Mouse (Mus musculus) yolk sac, embryonic 10.5 days (tissue): Measurements from ENCODE around the gene Rnasek.

Experiments
- DNase-seq: peaks from one replicate; pipeline ENCODE4 v3.0.0-alpha.2; 2017; ENCODE audit warnings: low spot score

Rnasek gene

DNA sequence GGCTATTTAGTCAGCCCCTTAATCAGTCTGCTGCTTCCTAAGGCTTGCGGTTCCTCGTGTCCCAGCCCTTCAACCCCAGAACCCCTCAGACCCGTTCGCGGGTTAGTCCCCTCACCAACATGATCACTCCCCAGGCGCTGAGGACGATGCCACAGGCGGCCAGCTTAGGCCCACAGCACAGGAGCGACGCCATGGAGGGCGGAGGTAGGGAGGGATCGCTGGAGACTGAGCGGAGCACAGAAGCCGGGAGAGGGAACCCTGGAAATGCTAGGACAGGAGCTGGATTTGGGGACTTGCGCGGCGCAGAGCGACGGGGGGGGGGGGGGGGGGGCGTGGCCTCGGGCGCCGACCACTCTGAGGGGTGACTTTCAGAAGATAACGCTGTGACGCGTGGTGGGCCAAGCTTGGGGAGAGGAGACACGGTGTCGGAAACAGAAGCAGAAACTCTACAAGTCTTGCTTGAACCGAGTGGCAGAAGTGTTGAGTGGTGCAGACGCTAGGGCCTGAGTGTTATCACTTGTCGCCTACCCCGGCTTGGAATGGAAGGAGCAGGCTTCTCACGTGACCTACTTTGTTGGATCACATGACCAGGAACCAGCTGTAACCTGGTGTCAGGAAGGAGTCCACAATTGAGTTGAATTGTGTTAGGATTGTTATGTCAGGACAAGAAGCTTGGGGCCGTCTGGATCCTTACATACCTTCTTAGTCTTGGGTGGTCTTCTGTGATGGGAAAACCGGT lies at the start of gene Rnasek, which contains the start of gene Gm21988:
Rnasek (minus strand) TSS at position 302 of the 739 bp plus-strand sequence.
Gm21988 (minus strand) TSS at position 290 of the 739 bp plus-strand sequence.
- peak; percentile 89 for DNase-seq

GRCm38 (mm10) chr11:70289236-70289635 lies 49.6 kb upstream of the Rnasek start:
- DNase-seq, result no peak

GRCm38 (mm10) chr11:70288102-70288501 lies 48.5 kb upstream of the Rnasek start:
- DNase-seq, result no peak

GRCm38 (mm10) chr11:70285686-70286085 lies 46.0 kb upstream of the Rnasek start:
- no peak for DNase-seq

GRCm38 (mm10) chr11:70284757-70285156 lies 45.1 kb upstream of the Rnasek start:
- DNase-seq, result no peak

DNA sequence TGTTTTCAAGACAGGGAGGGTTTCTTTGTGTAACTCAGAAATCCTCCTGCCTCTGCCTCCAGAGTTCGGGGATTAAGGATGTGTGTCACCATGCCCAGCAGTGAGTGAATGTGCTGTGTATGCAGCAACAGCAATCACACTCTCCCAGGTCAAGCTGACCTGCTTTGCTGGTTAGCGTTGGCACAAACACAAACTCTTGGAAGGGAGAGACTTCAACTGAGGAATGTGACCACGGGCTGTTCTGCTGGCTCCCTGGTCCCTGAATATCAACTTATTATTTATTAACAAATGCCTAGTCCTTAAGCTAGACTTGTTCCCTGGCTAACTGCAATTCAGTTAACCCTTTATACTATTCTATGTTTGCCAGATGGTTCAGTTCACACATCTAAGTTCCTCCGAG lies 44.0 kb upstream of the Rnasek start:
- no peak for DNase-seq

DNA sequence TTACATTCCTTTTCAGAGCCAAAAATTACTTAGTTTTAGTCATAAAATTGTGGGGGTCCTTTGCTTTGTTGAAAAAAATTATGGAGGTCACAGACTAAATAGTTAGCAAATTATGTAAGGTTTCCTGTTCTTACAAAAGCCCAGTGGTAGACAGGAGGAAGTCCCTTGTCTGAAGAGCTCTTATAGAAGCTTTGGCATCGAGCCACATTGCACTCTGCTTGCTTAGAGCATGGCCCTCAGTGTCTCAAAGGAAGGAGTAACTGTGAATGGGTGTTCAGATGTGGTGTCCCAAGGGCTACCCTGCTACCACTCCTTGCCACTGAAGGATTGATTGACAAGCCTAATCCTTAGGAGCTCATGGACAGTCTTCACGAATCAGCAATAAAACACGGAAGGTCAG lies 40.8 kb upstream of the Rnasek start:
- no peak for DNase-seq

DNA sequence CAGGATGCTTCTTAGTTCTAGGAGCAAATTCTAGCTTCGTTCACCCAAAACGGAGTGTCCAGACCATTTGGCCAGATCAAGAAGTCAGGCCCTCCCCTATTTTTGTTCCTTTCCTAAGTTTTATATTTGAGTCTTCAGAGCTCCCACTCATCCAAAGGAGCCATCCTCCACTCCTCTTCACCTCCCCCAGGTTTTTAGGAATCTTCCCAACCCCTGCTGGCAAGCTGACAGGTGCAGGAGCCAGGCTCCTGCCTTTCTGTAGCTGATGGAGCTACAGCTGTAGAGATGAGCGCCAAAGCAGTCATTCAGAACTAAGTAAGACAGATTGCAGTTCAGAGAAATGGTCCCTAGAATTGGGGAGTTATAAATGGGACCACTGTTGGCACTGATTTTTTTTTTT lies 39.3 kb upstream of the Rnasek start:
- DNase-seq, result no peak

GRCm38 (mm10) chr11:70271641-70272040 lies 32.0 kb upstream of the Rnasek start:
- no peak for DNase-seq

DNA sequence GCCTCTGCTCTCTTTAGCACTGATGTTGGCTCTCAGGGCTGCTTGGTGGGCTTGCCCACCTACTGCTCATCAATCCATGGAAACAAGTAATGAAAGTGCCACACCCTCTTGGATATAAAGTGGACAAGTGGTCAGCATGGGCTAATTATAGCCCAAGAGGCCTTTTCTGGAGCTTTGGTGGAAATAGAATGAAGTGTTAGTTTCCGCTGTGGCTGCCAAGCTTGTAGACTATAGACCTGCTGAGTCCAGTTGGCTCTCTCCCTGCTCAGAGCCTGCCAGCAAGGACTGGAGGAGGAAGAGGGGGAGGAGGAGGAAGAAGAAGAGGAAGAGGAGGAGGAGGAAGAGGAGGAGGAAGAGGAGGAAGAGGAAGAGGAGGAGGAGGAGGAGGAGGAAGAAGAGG lies 26.8 kb upstream of the Rnasek start:
- DNase-seq, result no peak

GRCm38 (mm10) chr11:70265819-70266218 lies 26.2 kb upstream of the Rnasek start:
- no peak for DNase-seq

GRCm38 (mm10) chr11:70265252-70265651 lies 25.6 kb upstream of the Rnasek start:
- DNase-seq, result no peak

- no peak for DNase-seq
Measured at GRCm38 (mm10) chr11:70259035-70259434, 19.4 kb upstream of the Rnasek start.

- peak; percentile 30 for DNase-seq
Measured at GRCm38 (mm10) chr11:70254931-70255531, 15.4 kb upstream of the Rnasek start, which contains the start of gene Alox12. Gene Alox12 (minus strand): TSS chr11:70255353.

- no peak for DNase-seq
Measured at GRCm38 (mm10) chr11:70254337-70254736, 14.7 kb upstream of the Rnasek start.

GRCm38 (mm10) chr11:70251853-70252252 lies 12.2 kb upstream of the Rnasek start:
- DNase-seq, result no peak

DNA sequence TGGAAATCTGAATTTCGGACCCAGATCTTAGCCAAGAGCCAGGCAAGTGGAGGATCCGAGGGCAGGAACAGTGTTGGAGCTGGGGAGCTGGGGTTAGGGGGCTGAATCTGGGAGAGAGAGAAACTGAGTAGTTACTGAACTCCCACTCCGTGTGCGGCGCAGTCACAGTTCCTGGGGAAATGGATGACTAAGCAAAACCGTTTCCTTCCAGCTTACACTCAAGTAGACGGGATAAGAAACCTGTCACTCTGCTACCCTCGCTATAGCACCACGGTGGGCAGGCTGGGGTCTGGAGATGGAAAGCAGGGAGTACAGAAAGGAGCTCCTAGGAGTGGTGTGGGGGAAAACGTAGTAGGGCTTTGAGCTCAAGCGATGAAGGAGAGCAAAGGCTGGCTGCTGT lies 10.5 kb upstream of the Rnasek start:
- DNase-seq, result no peak

GRCm38 (mm10) chr11:70247136-70247845 lies 7.6 kb upstream of the Rnasek start:
- DNase-seq, result no peak

GRCm38 (mm10) chr11:70242591-70242990 lies 2.9 kb upstream of the Rnasek start:
- no peak for DNase-seq

- no peak for DNase-seq
Measured at GRCm38 (mm10) chr11:70238591-70239440, 826 bp downstream of the Rnasek start.

DNA sequence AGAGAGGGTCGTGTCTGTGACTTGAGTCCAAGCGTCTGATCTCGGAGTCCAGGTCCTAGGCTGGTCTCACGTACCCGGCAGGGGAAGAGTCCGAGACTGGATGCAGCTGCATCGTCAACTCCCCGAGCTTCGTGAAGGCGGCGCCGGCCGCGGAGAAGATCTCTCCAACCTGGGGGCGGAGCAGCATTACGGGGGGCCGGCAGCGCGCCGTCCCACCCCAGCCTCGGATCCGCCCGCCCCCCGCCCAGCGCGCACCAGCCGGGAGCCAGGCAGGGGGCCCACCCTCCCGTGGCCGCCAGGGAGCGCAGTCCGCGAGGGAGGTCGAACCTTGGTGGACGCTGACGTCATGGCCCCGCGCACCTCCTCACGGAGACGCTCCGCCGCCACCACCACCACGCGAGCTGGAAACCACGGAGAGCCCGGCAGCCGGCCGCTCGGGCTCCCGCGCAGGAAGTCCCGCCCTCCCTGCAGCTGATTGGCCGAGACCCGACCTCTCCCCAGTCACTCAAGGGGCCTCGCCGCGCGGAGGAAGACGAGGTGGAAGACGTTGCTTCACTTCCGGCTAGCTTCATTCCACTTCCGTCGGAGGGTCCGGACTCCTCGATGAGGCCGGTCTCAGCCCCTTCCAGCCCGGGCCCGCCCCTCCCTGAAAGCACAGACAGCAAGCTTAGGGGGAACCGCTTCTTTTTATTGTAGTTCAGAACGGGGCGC lies 2.0 kb downstream of the Rnasek start, which contains the start of gene 0610010K14Rik:
0610010K14Rik (minus strand) TSS at position 458 of the 711 bp plus-strand sequence.
- peak; percentile 98 for DNase-seq
